Mouse (Mus musculus) adrenal gland, postnatal 10 days (tissue): ENCODE data around the gene Dnaaf1. TPM values are rescaled to one million over a fixed set of nuclear protein-coding genes. Genes with fewer than 3 reads are reported as not detected.

Experiments used
- total RNA-seq, 2 experiments: library from RNA; stranded (reverse); gene quantifications; 2 replicates each; pipeline ENCODE4 v1.2.3; 2021

Dnaaf1 gene
- total RNA-seq, 2 experiments from 2014 or later, result not detected

Other genes with a start within 250 kb of the Dnaaf1 start
- 100 to 1,000 TPM; 168 to 176 TPM for gene Hsbp1, start 230.7 kb upstream of the Dnaaf1 start, total RNA-seq
- gene Mlycd, start 180.4 kb upstream of the Dnaaf1 start, total RNA-seq, result 10 to 100 TPM; 69.7 to 86.6 TPM
- gene Osgin1, start 141.1 kb upstream of the Dnaaf1 start, total RNA-seq, result 10 to 100 TPM; 72.1 to 81.4 TPM
- gene Necab2, start 128.5 kb upstream of the Dnaaf1 start, total RNA-seq, result 10 to 100 TPM in 1 of 2 experiments, 1 to 10 TPM in 1; 9.4 to 11.9 TPM
- not detected for gene Slc38a8, start 73.5 kb upstream of the Dnaaf1 start, total RNA-seq
- 100 to 1,000 TPM; 103 to 114 TPM for gene Mbtps1, start 16.5 kb upstream of the Dnaaf1 start, total RNA-seq
- 10 to 100 TPM; 24.8 to 28.0 TPM for gene Hsdl1, start 52 bp upstream of the Dnaaf1 start, total RNA-seq
- 10 to 100 TPM; 10.1 to 13.0 TPM for gene Taf1c, start 30.0 kb downstream of the Dnaaf1 start, total RNA-seq
- not detected for gene Adad2, start 37.5 kb downstream of the Dnaaf1 start, total RNA-seq
- under 1 TPM; 0.42 to 0.79 TPM for gene Kcng4, start 60.4 kb downstream of the Dnaaf1 start, total RNA-seq
- gene Wfdc1, start 91.1 kb downstream of the Dnaaf1 start, total RNA-seq, result 10 to 100 TPM; 15.4 to 17.4 TPM
- under 1 TPM; 0.12 to 0.39 TPM for gene Atp2c2, start 124.8 kb downstream of the Dnaaf1 start, total RNA-seq
- gene Tldc1, start 203.2 kb downstream of the Dnaaf1 start, total RNA-seq, result 10 to 100 TPM in 1 of 2 experiments, 1 to 10 TPM in 1; 8.7 to 12.0 TPM